Mouse (Mus musculus): Measurements from ENCODE around the gene Smurf1. TPM values are rescaled to one million over a fixed set of nuclear protein-coding genes. Genes with fewer than 3 reads are reported as not detected.

Gene Smurf1
- total and polyA plus RNA-seq, 2 experiments from 2014 or later = 21.6 to 55.5 TPM

GRCm38 (mm10) chr5:144891276-144891675 is 74.4 kb downstream of the Smurf1 start:
- ATAC-seq = no peak
- Histone ChIP-seq H3K4me3 (ENCODE audit: low read depth, low read length) (no peak overlapping the region), H3K27ac (ENCODE audit: low read depth, low read length) (no peak overlapping the region), H3K27me3 (ENCODE audit: insufficient read depth, low read length) (no peaks in the 10 kb centered on the region), H3K36me3 (ENCODE audit: insufficient read depth) (peaks cover 83% of the 10 kb centered on the region), H3K4me1 (ENCODE audit: insufficient read depth) (no peaks in the 10 kb centered on the region), H3K9ac (no peak overlapping the region), H3K4me2 (ENCODE audit: low read depth) (no peak overlapping the region), H3K9me3 (ENCODE audit: low read length) (no peaks in the 10 kb centered on the region)
- TF ChIP-seq CTCF (IDR thresholded peaks at IDR 0.05; ENCODE audit: low read depth) = no peak
- WGBS = 79% methylated on average over 11 of the region's 11 CpGs
- DNase-seq = no peak

GRCm38 (mm10) chr5:144885968-144886650 is 79.5 kb downstream of the Smurf1 start:
- 92% methylated on average over 9 of the region's 9 CpGs for WGBS
- H3K4me2 ChIP-seq (ENCODE audit: low read depth) = no peak overlapping the region
- H3K27me3 ChIP-seq (ENCODE audit: insufficient read depth, low read length) = no peaks in the 10 kb centered on the region
- ATAC-seq (no peak), DNase-seq (no peak)
- no peak overlapping the region for H3K4me3 ChIP-seq (ENCODE audit: low read depth, low read length)
- no peak overlapping the region for H3K27ac ChIP-seq (ENCODE audit: low read depth, low read length)
- peaks cover 91% of the 10 kb centered on the region for H3K36me3 ChIP-seq (ENCODE audit: insufficient read depth)
- no peaks in the 10 kb centered on the region for H3K4me1 ChIP-seq (ENCODE audit: insufficient read depth)
- no peak for TF ChIP-seq CTCF (IDR thresholded peaks at IDR 0.05; ENCODE audit: low read depth)
- H3K9ac ChIP-seq = no peak overlapping the region
- no peaks in the 10 kb centered on the region for H3K9me3 ChIP-seq (ENCODE audit: low read length)

GRCm38 (mm10) chr5:144884629-144885217 is 80.9 kb downstream of the Smurf1 start:
- Histone ChIP-seq H3K4me1 (ENCODE audit: insufficient read depth) (no peaks in the 10 kb centered on the region), H3K4me2 (ENCODE audit: low read depth) (no peak overlapping the region), H3K36me3 (ENCODE audit: insufficient read depth) (peaks cover 89% of the 10 kb centered on the region), H3K27me3 (ENCODE audit: insufficient read depth, low read length) (no peaks in the 10 kb centered on the region), H3K4me3 (ENCODE audit: low read depth, low read length) (no peak overlapping the region), H3K27ac (ENCODE audit: low read depth, low read length) (no peak overlapping the region), H3K9me3 (ENCODE audit: low read length) (no peaks in the 10 kb centered on the region), H3K9ac (no peak overlapping the region)
- no peak for ATAC-seq
- peak; percentile 39 for DNase-seq
- WGBS = 72% methylated on average over 13 of the region's 13 CpGs
- TF ChIP-seq CTCF (IDR thresholded peaks at IDR 0.05; ENCODE audit: low read depth) = peak; percentile 62

- peak; percentile 82 for ATAC-seq
Measured at GRCm38 (mm10) chr5:144881670-144882399, 83.8 kb downstream of the Smurf1 start.

GRCm38 (mm10) chr5:144877021-144877420 is 88.6 kb downstream of the Smurf1 start:
- Histone ChIP-seq H3K36me3 (ENCODE audit: insufficient read depth) (peaks cover 46% of the 10 kb centered on the region), H3K4me1 (ENCODE audit: insufficient read depth) (no peaks in the 10 kb centered on the region), H3K4me3 (ENCODE audit: low read depth, low read length) (no peak overlapping the region), H3K9ac (no peak overlapping the region), H3K27ac (ENCODE audit: low read depth, low read length) (no peak overlapping the region), H3K27me3 (ENCODE audit: insufficient read depth, low read length) (no peaks in the 10 kb centered on the region), H3K9me3 (ENCODE audit: low read length) (no peaks in the 10 kb centered on the region), H3K4me2 (ENCODE audit: low read depth) (no peak overlapping the region)
- DNase-seq = no peak
- ATAC-seq = no peak
- WGBS = 93% methylated on average over 15 of the region's 15 CpGs
- no peak for TF ChIP-seq CTCF (IDR thresholded peaks at IDR 0.05; ENCODE audit: low read depth)

More at GRCm38 (mm10) chr5:144881670-144882399, 83.8 kb downstream of the Smurf1 start:
- Histone ChIP-seq H3K36me3 (ENCODE audit: insufficient read depth) (peaks cover 89% of the 10 kb centered on the region), H3K4me1 (ENCODE audit: insufficient read depth) (no peaks in the 10 kb centered on the region), H3K4me3 (ENCODE audit: low read depth, low read length) (no peak overlapping the region), H3K27ac (ENCODE audit: low read depth, low read length) (no peak overlapping the region), H3K9me3 (ENCODE audit: low read length) (no peaks in the 10 kb centered on the region), H3K9ac (no peak overlapping the region), H3K4me2 (ENCODE audit: low read depth) (no peak overlapping the region), H3K27me3 (ENCODE audit: insufficient read depth, low read length) (no peaks in the 10 kb centered on the region)
- DNase-seq = peak; percentile 57
- WGBS = 75% methylated on average over 14 of the region's 14 CpGs
- no peak for TF ChIP-seq CTCF (IDR thresholded peaks at IDR 0.05; ENCODE audit: low read depth)

- Histone ChIP-seq H3K9ac (no peak overlapping the region), H3K4me2 (ENCODE audit: low read depth) (no peak overlapping the region), H3K27ac (ENCODE audit: low read depth, low read length) (no peak overlapping the region), H3K4me1 (ENCODE audit: insufficient read depth) (no peaks in the 10 kb centered on the region), H3K9me3 (ENCODE audit: low read length) (no peaks in the 10 kb centered on the region), H3K36me3 (ENCODE audit: insufficient read depth) (peaks cover 35% of the 10 kb centered on the region), H3K4me3 (ENCODE audit: low read depth, low read length) (no peak overlapping the region), H3K27me3 (ENCODE audit: insufficient read depth, low read length) (no peaks in the 10 kb centered on the region)
- peak; percentile 97 for TF ChIP-seq CTCF (IDR thresholded peaks at IDR 0.05; ENCODE audit: low read depth)
- peak; percentile 79 for DNase-seq
- WGBS = 11% methylated on average over 13 of the region's 13 CpGs
- peak; percentile 56; the same call in 1 of the 2 replicates for ATAC-seq
Measured at GRCm38 (mm10) chr5:144875892-144876291, 89.8 kb downstream of the Smurf1 start.

GRCm38 (mm10) chr5:144875227-144875626 is 90.4 kb downstream of the Smurf1 start:
- H3K9ac ChIP-seq = no peak overlapping the region
- 90% methylated on average over 6 of the region's 6 CpGs for WGBS
- H3K27me3 ChIP-seq (ENCODE audit: insufficient read depth, low read length) = no peaks in the 10 kb centered on the region

More at GRCm38 (mm10) chr5:144875227-144875626, 90.4 kb downstream of the Smurf1 start:
- no peak for DNase-seq
- Histone ChIP-seq H3K36me3 (ENCODE audit: insufficient read depth) (peaks cover 28% of the 10 kb centered on the region), H3K4me3 (ENCODE audit: low read depth, low read length) (no peak overlapping the region), H3K4me2 (ENCODE audit: low read depth) (no peak overlapping the region), H3K4me1 (ENCODE audit: insufficient read depth) (no peaks in the 10 kb centered on the region), H3K27ac (ENCODE audit: low read depth, low read length) (no peak overlapping the region), H3K9me3 (ENCODE audit: low read length) (no peaks in the 10 kb centered on the region)
- ATAC-seq = no peak
- no peak for TF ChIP-seq CTCF (IDR thresholded peaks at IDR 0.05; ENCODE audit: low read depth)

Measured in forebrain, postnatal 0 days (tissue).